Mouse (Mus musculus) stomach, postnatal 0 days (tissue): ENCODE measurements at regions not wholly inside any gene's neighbourhood (a gene's known extent, or its start where the extent isn't known, plus 50 kb on each side); places are given as distances from the start of the nearest gene placed in this dataset.

Experiments
- ATAC-seq: fragments of 200-750 bp; cut with Nextera tagmentation; 2 replicates; pipeline ENCODE4 v1.8.0; 2017; ENCODE audit not compliant: low FRiP score, low TSS enrichment
- DNase-seq: peaks from one replicate; pipeline ENCODE4 v3.0.0-alpha.2; 2016; ENCODE audit warnings: low spot score
- H3K27ac ChIP-seq: fragments of 300-500 bp; sonication (generic); replicated peaks from 2 replicates; pipeline ENCODE4 v1.5.1; 2014; ENCODE audit warnings: mild to moderate bottlenecking, control low read depth
- H3K27me3 ChIP-seq: fragments of 300-500 bp; sonication (generic); 2 replicates; pipeline ENCODE4 v1.6.1; 2014; ENCODE audit warnings: low read length; ENCODE audit not compliant: control insufficient read depth, insufficient read depth
- H3K36me3 ChIP-seq: fragments of 300-500 bp; sonication (generic); 2 replicates; pipeline ENCODE4 v1.6.1; 2014; ENCODE audit warnings: low read length, mixed read lengths; ENCODE audit not compliant: control insufficient read depth, insufficient read depth
- H3K4me1 ChIP-seq: fragments of 300-500 bp; sonication (generic); replicated peaks from 2 replicates; pipeline ENCODE4 v1.6.1; 2014; ENCODE audit warnings: antibody characterized with exemption; ENCODE audit not compliant: control insufficient read depth, insufficient read depth
- H3K4me2 ChIP-seq: fragments of 300-500 bp; sonication (generic); replicated peaks from 2 replicates; pipeline ENCODE4 v1.6.1; 2014; ENCODE audit warnings: low read depth, mild to moderate bottlenecking, control low read depth, moderate library complexity
- H3K4me3 ChIP-seq: fragments of 300-500 bp; sonication (generic); 2 replicates; pipeline ENCODE4 v1.5.1; 2014; ENCODE audit warnings: low read depth, low read length, control low read depth
- H3K9ac ChIP-seq: fragments of 300-500 bp; sonication (generic); 2 replicates; pipeline ENCODE4 v1.6.1; 2014; ENCODE audit warnings: mild to moderate bottlenecking, low read length, control low read depth, mixed read lengths
- H3K9me3 ChIP-seq: fragments of 300-500 bp; sonication (generic); 2 replicates; pipeline ENCODE4 v1.6.1; 2016; ENCODE audit warnings: low read length; ENCODE audit not compliant: control insufficient read depth
- CTCF ChIP-seq: IDR thresholded peaks from 2 replicates; pipeline ENCODE4 v1.5.1; 2016; ENCODE audit warnings: antibody characterized with exemption, low read depth, mild to moderate bottlenecking, moderate library complexity
- EP300 ChIP-seq: optimal IDR thresholded peaks from 2 replicates; pipeline ENCODE3; 2016; ENCODE audit warnings: antibody characterized with exemption
- WGBS: fragments of 180-500 bp; shearing (Covaris S2); extraction: QIAGEN DNeasy Blood & Tissue Kit; methylation state at CpG from one replicate; pipeline ENCODE4 v1.1.7; 2014; 5-methylcytosine and 5-hydroxymethylcytosine counted together

DNA sequence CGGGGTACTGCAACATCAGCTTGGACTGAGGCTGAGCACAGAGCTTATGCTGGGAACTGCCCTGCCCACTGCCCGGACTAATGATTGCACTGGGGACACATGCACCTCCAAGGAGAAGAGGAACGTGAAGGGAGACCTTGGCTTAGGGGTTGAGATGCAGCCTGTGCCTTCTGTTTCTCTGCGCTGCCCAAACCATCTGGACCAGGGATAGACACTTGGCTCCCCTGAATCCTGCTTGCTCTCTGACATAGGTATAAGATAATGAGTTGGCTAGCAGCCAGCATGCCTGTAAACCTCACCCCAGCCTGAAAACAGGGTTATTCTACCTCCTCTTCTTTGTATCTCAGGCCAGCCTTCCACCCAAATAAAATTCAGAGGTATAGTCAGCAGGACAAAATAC, 81.5 kb downstream of the Ackr3 start:
- no peak for TF ChIP-seq CTCF
- no peak for TF ChIP-seq EP300
- H3K27me3 ChIP-seq = no peaks in the 10 kb centered on the region
- 58% methylated on average over 4 of the region's 4 CpGs for WGBS
- no peak overlapping the region for H3K4me3 ChIP-seq
- H3K9me3 ChIP-seq = no peaks in the 10 kb centered on the region
- H3K9ac ChIP-seq = no peak overlapping the region
- no peak overlapping the region for H3K27ac ChIP-seq
- DNase-seq = no peak
- H3K4me2 ChIP-seq = no peak overlapping the region
- no peaks in the 10 kb centered on the region for H3K36me3 ChIP-seq
- ATAC-seq = no peak
- H3K4me1 ChIP-seq = 0 out of 2 replicates have a peak, but pooled peaks cover 2% of the 10 kb centered on the region

DNA sequence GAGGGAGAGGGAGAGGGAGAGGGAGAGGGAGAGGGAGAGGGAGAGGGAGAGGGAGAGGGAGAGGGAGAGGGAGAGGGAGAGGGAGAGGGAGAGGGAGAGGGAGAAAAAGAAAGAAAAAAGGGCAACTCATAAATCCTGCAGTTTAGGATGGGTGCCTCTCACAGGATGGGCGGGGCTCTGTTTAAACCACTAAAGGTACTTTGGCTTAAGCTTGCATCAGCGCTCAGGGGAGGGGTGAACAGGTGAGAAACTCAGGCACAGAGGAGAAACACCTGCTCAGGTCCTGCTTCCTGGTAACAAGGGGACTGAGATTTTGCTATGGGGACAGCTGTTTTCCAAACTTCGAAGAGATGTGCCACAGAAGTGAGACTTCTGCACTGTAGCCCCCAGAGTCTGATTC, 83.5 kb downstream of the Ackr3 start:
- Histone ChIP-seq H3K4me1 (0 out of 2 replicates have a peak, but pooled peaks cover 2% of the 10 kb centered on the region), H3K9me3 (no peaks in the 10 kb centered on the region), H3K27me3 (no peaks in the 10 kb centered on the region), H3K27ac (0 out of 2 replicates have a peak overlapping the region, but pooled peaks have one; percentile 19), H3K9ac (no peak overlapping the region), H3K36me3 (no peaks in the 10 kb centered on the region), H3K4me2 (no peak overlapping the region), H3K4me3 (no peak overlapping the region)
- ATAC-seq = no peak
- DNase-seq = no peak
- WGBS = 75% methylated on average over 3 of the region's 3 CpGs
- TF ChIP-seq EP300 = no peak

DNA sequence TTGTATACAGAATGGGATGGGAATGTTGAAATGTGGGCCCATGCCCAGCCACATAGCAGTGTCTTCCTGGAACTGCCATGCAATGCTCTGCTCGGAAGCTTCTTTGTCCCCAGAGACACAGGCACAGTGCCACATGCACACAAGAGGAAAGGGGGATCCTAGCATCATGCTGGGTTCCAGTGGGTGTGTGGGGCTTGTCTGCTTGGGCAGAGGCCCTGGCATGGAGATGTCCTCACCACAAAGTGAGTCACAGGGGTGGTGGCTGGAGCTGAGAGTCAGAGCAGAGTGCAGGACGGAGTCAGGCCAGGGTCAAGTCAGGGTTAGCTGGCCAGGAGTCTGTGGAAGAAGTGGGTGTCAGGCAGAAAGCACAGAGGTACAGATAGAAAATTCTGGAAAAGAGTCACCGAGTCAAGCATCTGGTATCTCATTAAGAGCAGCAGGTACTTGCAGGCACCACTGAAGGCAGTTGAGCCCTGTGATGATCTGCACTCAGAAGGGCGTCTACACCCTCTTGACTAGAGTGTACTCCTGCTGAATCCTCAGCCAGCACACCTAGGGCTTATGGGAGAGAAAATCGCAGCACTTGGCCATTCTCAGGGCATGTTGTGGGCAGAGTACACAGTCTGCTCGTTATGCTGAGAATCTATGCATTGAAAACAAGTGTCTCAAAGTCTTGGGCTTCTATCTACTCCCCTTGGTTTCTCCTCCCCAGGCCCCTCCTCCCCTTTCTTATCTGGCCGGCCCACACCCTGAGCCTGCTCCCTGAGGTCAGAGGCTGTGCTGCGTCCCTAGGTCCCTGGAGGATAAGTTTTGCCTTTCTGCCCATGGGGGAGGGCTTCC, 85.3 kb downstream of the Ackr3 start:
- Histone ChIP-seq H3K27me3 (no peaks in the 10 kb centered on the region), H3K4me1 (0 out of 2 replicates have a peak, but pooled peaks cover 2% of the 10 kb centered on the region), H3K4me3 (no peak overlapping the region), H3K4me2 (no peak overlapping the region), H3K27ac (peak overlapping the region; percentile 45), H3K9me3 (no peaks in the 10 kb centered on the region), H3K36me3 (no peaks in the 10 kb centered on the region), H3K9ac (no peak overlapping the region)
- TF ChIP-seq EP300 = no peak
- no peak for TF ChIP-seq CTCF
- ATAC-seq (peak; percentile 65), DNase-seq (no peak)
- WGBS = 49% methylated on average over 8 of the region's 8 CpGs

DNA sequence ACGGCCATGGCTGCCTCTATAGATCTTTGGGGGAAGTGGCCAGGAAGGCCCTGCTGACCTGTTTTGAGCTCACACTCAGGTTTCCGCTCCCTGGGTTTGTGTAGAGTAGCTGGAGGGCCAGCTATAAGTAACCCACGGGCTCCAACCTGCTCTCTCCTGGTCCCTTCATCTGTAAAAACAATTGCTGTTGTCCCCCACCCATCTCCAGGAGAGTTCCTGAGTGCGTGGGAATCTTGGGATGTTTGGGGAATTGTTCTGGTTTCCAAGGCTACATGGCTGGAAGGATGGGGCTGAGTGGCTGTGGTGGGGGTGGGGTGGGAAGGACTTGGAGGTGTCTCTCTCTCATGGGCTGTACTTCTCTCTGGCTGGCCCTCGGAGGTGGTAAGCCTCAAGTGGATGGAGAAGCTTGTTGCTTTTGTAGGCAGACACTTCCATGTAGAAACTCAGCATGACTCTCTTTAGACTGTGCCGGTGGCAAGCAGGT, 86.0 kb downstream of the Ackr3 start:
- DNase-seq = no peak
- Histone ChIP-seq H3K4me1 (0 out of 2 replicates have a peak, but pooled peaks cover 2% of the 10 kb centered on the region), H3K9me3 (no peaks in the 10 kb centered on the region), H3K27me3 (no peaks in the 10 kb centered on the region), H3K4me2 (no peak overlapping the region), H3K27ac (peak overlapping the region; percentile 45; the same call in 1 of the 2 replicates), H3K4me3 (no peak overlapping the region), H3K9ac (no peak overlapping the region), H3K36me3 (no peaks in the 10 kb centered on the region)
- TF ChIP-seq CTCF (no peak), EP300 (no peak)
- WGBS = 46% methylated on average over 6 of the region's 6 CpGs
- ATAC-seq = no peak; the same call in 1 of the 2 replicates

DNA sequence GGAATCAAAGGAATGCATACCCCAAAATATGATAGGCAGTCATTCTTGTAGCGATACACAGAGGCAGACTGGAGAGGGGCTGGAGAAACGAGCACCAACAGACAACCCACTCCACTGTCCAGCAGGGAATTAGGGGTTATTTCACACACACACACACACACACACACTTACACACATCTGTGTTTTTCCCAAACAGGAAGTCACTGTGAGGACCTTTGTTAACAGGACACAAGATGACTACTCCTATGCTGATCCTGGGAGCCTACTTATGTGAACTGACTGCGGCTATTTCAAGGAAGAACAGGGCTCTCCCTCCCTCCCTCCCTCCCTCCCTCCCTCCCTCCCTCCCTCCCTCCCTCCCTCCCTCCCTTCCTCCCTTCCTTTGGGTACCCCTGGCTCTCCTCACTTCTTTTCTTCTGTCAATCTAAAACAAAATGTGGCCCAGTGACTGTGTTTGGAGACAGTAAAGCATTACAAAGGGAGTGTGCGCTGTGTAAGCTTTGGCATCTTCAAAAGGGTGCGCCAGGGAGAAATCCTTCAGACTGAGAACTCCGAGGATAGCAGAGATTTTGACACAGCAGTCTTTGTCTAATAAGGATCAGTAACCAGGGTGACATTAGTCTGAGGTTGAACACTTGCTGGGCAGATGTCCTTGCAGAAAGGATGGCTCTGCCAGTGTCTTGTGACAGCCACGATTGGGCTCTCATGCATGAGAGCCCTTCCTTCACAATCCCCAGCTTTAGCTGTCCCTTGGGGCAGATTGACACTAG, 86.8 kb downstream of the Ackr3 start:
- ATAC-seq (no peak), DNase-seq (no peak)
- no peak overlapping the region for H3K27ac ChIP-seq
- no peak overlapping the region for H3K4me2 ChIP-seq
- no peaks in the 10 kb centered on the region for H3K27me3 ChIP-seq
- H3K4me3 ChIP-seq = no peak overlapping the region
- no peaks in the 10 kb centered on the region for H3K9me3 ChIP-seq
- 72% methylated on average over 7 of the region's 7 CpGs for WGBS
- no peak overlapping the region for H3K9ac ChIP-seq
- TF ChIP-seq EP300 (no peak), CTCF (no peak)
- 0 out of 2 replicates have a peak, but pooled peaks cover 2% of the 10 kb centered on the region for H3K4me1 ChIP-seq
- H3K36me3 ChIP-seq = no peaks in the 10 kb centered on the region
